Mouse (Mus musculus) G1E (cell line): ENCODE results near the gene Dab1. TPM values are rescaled to one million over a fixed set of nuclear protein-coding genes. Genes with fewer than 3 reads are reported as not detected.

Experiments used
- ATAC-seq: 2 replicates; pipeline ENCODE4 v1.8.0; 2016; ENCODE audit warnings: mild to moderate bottlenecking; ENCODE audit not compliant: insufficient number of reproducible peaks, poor library complexity, low FRiP score, severe bottlenecking; ENCODE audit errors: extremely low read depth
- DNase-seq: peaks from one replicate; pipeline ENCODE4 v3.0.0; 2012; ENCODE audit warnings: low spot score
- H3K27me3 ChIP-seq: 2 replicates; pipeline ENCODE4 v1.6.1; 2012; ENCODE audit warnings: mild to moderate bottlenecking, low read length, inconsistent platforms; ENCODE audit not compliant: insufficient read depth
- H3K36me3 ChIP-seq: replicated peaks from 2 replicates; pipeline ENCODE3; 2012; ENCODE audit warnings: mild to moderate bottlenecking, inconsistent platforms
- H3K4me1 ChIP-seq: 2 replicates; pipeline ENCODE4 v1.6.1; 2012; ENCODE audit warnings: low read depth, low read length, inconsistent platforms, mixed read lengths; ENCODE audit not compliant: insufficient read depth
- H3K4me3 ChIP-seq: 2 replicates; pipeline ENCODE4 v1.5.1; 2012; ENCODE audit warnings: low read depth, mild to moderate bottlenecking, inconsistent platforms, low read length, moderate library complexity, mixed read lengths
- H3K9me3 ChIP-seq: replicated peaks from 2 replicates; pipeline ENCODE4 v1.6.1; 2012; ENCODE audit warnings: inconsistent platforms
- CTCF ChIP-seq: IDR thresholded peaks from 2 replicates; pipeline ENCODE4 v1.5.1; 2012; ENCODE audit warnings: low read depth, low read length, inconsistent platforms, mixed read lengths
- GATA1 ChIP-seq: IDR thresholded peaks from 2 replicates; pipeline ENCODE4 v1.6.1; 2012; ENCODE audit warnings: borderline replicate concordance, low read length, inconsistent platforms, mixed read lengths
- GATA2 ChIP-seq: IDR thresholded peaks from 2 replicates; pipeline ENCODE4 v1.6.1; 2012; ENCODE audit warnings: low read depth, low read length, inconsistent platforms, borderline replicate concordance
- POLR2AphosphoS5 ChIP-seq: IDR thresholded peaks from 2 replicates; pipeline ENCODE4 v1.6.1; 2012; ENCODE audit warnings: low read depth, low read length, inconsistent platforms; ENCODE audit not compliant: insufficient replicate concordance
- TAL1 ChIP-seq: conservative IDR thresholded peaks from 2 replicates; pipeline ENCODE4 v1.6.1; 2012; ENCODE audit warnings: low read depth, low read length, inconsistent platforms, mixed read lengths
- polyA plus RNA-seq: library from polyadenylated mRNA; stranded (reverse); fragments of >175 nt; gene quantifications from 2 replicates; pipeline ENCODE4 v1.2.3, GENCODE M21; 2012
- total RNA-seq, 2 experiments: library from RNA; stranded (forward) in 1 of 2; stranded (reverse) in 1 of 2; fragments of 200-1000 nt in 1 of 2; fragments of >200 nt in 1 of 2; fragmentation: Nextera tagmentation in 1 of 2; gene quantifications; 2 replicates each; pipeline ENCODE4 v1.2.3; 2014 to 2017

The Dab1 gene
- total and polyA plus RNA-seq, 3 experiments: 0.16 TPM; not detected in 2

DNA sequence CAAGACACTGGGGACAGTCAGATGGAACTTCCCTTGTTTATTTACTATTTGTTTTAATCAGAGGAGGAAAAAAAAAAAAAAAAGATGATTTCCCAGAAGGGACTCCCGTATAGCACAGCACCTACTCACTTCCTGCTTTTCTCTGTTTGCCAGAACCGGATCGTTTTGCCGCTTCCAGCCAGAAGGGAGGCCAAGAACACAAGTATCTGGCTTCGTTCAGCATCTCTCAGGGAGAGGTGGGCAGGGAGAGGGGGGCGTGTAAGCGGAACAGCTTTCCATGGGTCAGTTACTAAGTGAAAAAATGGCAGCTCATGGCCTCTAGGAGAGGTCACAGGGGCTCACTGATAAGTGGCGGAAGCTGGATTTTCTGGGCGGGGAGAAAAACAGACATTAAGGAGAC lies 836.0 kb downstream of the Dab1 start:
- ATAC-seq: no peak

DNA sequence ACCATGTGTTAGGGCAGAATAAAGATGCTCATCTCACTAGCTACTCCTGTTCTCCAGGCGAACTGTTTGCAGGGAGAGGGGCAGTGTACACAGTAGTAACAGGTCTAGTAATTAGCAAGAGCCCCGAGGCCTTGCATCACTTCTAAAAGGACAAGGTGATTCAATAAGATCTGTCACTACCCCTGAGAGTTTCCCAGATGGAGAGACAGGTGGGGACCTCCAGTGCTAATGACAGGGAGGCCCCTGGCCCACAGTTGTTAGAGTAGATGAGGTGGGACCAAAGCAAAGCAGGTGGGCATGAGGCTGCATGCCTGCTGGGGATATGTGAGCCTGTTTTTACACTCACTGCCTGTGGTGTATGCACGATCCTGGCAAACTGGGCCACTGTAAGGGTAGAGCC lies 836.6 kb downstream of the Dab1 start:
- Histone ChIP-seq H3K4me3 (no peak overlapping the region), H3K9me3 (peaks cover 47% of the 10 kb centered on the region)

More for the DNA sequence above, 836.0 kb downstream of the Dab1 start:
- H3K9me3 ChIP-seq: peaks cover 49% of the 10 kb centered on the region
- no peak overlapping the region for H3K4me3 ChIP-seq
- no peaks in the 10 kb centered on the region for H3K27me3 ChIP-seq
- H3K4me1 ChIP-seq: no peaks in the 10 kb centered on the region
- H3K36me3 ChIP-seq: no peaks in the 10 kb centered on the region
- no peak for TF ChIP-seq TAL1
- TF ChIP-seq POLR2AphosphoS5: no peak
- TF ChIP-seq GATA1: no peak
- no peak for DNase-seq

DNA sequence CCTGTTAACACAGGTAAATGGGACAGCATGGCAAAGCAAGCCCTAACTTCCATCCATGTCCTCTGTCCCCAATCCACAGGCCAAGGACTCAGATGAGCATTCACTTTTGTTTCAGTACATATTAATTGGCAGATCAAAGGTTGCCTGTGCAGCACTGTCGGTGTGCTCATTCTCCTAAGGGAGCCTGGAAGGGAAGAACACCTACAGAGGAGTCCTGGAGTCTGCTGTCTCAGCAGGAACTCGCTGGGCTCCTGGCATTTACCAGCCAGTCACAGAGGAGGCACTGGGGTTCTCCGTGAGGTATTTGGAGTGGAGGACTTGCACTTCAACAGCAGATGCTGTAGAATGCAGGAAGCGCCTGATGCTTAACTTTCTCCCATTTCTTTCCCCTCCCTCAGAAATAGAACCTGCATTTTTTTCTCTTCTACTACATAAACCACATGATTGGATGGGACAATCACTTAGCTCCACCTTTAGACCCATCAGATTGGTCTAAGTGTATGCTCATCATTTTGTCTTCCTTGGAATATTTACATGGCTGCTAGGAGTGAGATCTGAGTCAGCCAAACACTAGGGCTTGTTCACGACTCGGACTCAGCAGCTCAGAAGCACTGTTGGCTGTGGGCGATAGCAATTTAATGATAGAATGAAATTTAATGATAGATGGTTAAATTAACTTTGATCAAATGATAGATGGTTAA lies 837.2 kb downstream of the Dab1 start:
- no peak for DNase-seq
- Histone ChIP-seq H3K36me3 (no peaks in the 10 kb centered on the region), H3K4me1 (no peaks in the 10 kb centered on the region), H3K27me3 (no peaks in the 10 kb centered on the region), H3K9me3 (peaks cover 49% of the 10 kb centered on the region), H3K4me3 (no peak overlapping the region)
- ATAC-seq: no peak
- no peak for TF ChIP-seq GATA1
- TF ChIP-seq TAL1: no peak
- TF ChIP-seq POLR2AphosphoS5: no peak
- TF ChIP-seq GATA2: no peak
- no peak for TF ChIP-seq CTCF

More for the DNA sequence above, 836.6 kb downstream of the Dab1 start:
- H3K27me3 ChIP-seq: no peaks in the 10 kb centered on the region
- TF ChIP-seq CTCF (no peak), TAL1 (no peak), GATA1 (no peak), GATA2 (no peak), POLR2AphosphoS5 (no peak)
- no peaks in the 10 kb centered on the region for H3K4me1 ChIP-seq
- no peaks in the 10 kb centered on the region for H3K36me3 ChIP-seq
- no peak for ATAC-seq
- no peak for DNase-seq

DNA sequence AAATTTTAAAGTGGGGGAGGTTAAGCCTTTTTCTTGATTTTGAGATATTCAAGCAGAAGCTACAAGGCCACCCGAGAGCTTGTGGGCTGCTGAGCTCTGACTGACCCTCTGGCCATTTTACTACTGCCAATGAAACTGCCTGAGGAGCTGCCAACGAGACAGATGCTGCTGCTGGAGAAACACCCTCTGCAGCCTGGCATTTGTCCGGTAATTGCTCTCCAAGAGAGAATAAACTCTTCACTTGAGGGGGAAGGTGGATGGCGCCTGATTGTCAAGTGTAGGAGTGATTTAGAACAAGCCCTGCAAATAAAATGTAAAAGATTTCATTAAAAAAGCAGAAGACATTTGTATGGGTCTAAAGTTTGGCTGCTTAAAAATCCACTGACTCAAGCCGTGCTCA lies 839.6 kb downstream of the Dab1 start:
- no peaks in the 10 kb centered on the region for H3K36me3 ChIP-seq
- peaks cover 52% of the 10 kb centered on the region for H3K9me3 ChIP-seq
- H3K27me3 ChIP-seq: no peaks in the 10 kb centered on the region
- ATAC-seq: no peak
- DNase-seq: no peak
- TF ChIP-seq CTCF (no peak), POLR2AphosphoS5 (no peak), TAL1 (no peak), GATA2 (no peak)
- H3K4me3 ChIP-seq: no peak overlapping the region
- no peaks in the 10 kb centered on the region for H3K4me1 ChIP-seq

DNA sequence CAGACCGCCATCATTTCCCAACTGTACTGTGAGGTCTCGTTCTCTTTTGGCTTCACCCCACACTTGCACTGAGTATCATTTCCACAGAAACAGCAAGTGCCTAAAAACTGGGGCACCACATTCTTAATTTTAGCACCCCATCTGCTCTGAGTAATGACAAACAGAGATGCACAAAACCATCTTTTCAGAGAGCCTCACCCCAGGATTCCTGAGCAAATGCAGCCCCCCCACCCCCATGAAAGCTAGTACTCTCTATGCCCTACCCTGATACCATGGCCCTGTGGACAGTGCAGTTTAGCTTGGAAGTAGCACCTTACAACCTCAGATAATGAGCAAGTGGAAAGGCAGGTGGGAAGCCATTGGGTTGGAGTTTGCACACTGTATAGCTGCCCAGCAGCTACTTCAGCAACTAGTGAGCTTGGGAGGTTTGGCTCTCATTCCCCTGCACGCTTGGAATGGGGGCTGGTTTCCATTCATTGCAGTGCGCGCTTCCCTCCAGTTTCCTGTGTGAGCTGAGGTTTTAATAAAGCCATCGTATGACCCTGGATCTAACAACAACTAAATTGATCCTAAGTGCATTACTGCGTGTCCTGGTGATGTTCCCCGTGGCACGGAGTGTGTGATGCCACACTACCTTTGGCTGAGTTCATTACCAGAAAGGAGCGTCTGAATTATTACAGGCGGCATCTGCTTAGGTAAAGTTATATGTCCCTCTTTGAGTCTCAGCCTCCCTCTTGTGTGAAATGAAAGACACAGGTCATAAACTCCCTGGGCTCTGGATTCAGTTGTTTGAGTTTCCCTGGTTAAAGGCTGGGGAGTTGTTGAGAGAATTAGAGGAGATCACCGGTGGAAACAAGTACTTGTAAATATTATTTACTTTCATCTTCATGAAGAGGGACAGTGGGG lies 842.2 kb downstream of the Dab1 start:
- TF ChIP-seq TAL1 (no peak), POLR2AphosphoS5 (no peak), CTCF (no peak), GATA2 (no peak), GATA1 (no peak)
- ATAC-seq (no peak), DNase-seq (no peak)
- Histone ChIP-seq H3K4me1 (no peaks in the 10 kb centered on the region), H3K4me3 (no peak overlapping the region), H3K9me3 (peaks cover 49% of the 10 kb centered on the region), H3K36me3 (no peaks in the 10 kb centered on the region), H3K27me3 (no peaks in the 10 kb centered on the region)

DNA sequence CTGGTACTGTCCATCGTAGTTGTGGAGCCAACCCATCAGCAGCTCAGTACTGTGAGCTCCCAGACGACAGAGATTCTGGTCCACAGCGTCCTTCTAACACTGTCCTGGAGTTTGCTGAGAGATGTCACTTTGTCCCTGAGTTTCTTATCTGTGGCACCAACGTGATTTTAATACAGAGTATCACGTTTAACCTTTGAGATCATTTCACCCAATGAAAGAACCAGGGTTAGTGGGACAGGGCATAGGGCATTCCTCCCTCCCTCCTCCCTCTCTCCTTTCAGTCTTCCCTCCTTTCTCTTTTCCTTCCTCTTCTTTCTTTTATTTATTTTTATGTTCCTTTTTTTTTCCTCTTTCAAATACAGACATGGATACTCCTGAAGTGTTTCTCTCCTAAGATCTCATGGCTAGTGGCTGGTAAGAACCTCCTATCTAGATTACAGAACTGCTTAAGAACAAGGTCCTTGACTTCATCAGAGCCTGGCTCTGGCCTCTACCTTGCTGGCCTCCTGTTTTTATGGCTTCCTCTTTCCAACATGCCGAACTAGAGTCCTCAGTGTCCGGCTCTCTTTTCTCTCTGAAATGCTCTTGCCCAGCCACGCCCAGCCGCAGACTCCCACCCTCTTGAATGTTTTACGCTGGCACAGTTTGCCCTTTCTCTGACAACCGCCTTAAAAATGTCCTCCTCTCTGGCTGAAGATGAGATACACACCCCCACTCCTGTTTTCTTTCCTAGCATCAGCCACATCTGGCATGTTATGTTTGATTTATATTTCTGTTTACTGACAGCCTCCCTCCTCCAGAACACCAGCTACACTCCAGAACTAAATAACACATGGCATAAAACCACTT lies 844.0 kb downstream of the Dab1 start:
- TF ChIP-seq TAL1: no peak
- no peak for TF ChIP-seq GATA1
- TF ChIP-seq CTCF: no peak
- no peak for TF ChIP-seq GATA2
- TF ChIP-seq POLR2AphosphoS5: no peak
- Histone ChIP-seq H3K36me3 (no peaks in the 10 kb centered on the region), H3K27me3 (no peaks in the 10 kb centered on the region), H3K4me1 (no peaks in the 10 kb centered on the region), H3K4me3 (no peak overlapping the region), H3K9me3 (peaks cover 54% of the 10 kb centered on the region)
- ATAC-seq (no peak), DNase-seq (no peak)
